Mouse (Mus musculus): ENCODE data around the gene Cnot10. TPM values are rescaled to one million over a fixed set of nuclear protein-coding genes. Genes with fewer than 3 reads are reported as not detected.

Cnot10 gene
- polyA plus RNA-seq, 1 experiment from 2014 or later, result 65.9 TPM

- Histone ChIP-seq H3K27ac (replicated peaks) (no peak overlapping the region), H3K36me3 (no peaks in the 10 kb centered on the region), H3K4me1 (no peaks in the 10 kb centered on the region), H3K9me3 (replicated peaks) (no peaks in the 10 kb centered on the region), H3K9ac (no peak overlapping the region), H3K27me3 (no peaks in the 10 kb centered on the region), H3K4me2 (replicated peaks) (no peak overlapping the region), H3K4me3 (replicated peaks) (no peak overlapping the region)
- 65% methylated on average over 11 of the region's 11 CpGs for WGBS
- ATAC-seq (ENCODE audit: insufficient number of reproducible peaks, low FRiP score, low TSS enrichment, low read depth), result no peak
Observed at GRCm38 (mm10) chr9:114578646-114579045, 61.3 kb downstream of the Cnot10 start.

DNA sequence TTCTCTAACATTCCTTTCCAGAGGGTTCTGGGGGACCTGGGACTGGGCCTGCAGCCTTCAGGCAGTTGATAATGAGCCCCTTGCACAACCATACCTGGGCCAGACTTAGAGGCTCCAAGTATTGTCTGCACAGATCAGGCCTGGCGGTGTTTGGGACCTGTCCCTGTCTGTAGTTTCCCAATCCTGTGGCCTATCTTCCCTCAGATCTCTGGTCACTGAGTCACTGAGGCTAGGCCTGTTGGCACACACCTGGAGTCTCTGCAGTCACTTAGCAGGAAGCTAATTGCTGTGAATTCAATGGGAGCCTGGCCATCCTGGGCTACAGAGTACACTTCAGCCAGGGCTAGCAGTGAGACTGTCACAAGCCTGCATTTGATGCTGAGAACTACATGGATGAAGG is 64.0 kb downstream of the Cnot10 start:
- 68% methylated on average over 1 of the region's 1 CpGs for WGBS
- Histone ChIP-seq H3K4me2 (replicated peaks) (no peak overlapping the region), H3K4me1 (no peaks in the 10 kb centered on the region), H3K4me3 (replicated peaks) (no peak overlapping the region), H3K36me3 (no peaks in the 10 kb centered on the region), H3K27me3 (no peaks in the 10 kb centered on the region), H3K9ac (no peak overlapping the region), H3K27ac (replicated peaks) (no peak overlapping the region), H3K9me3 (replicated peaks) (no peaks in the 10 kb centered on the region)
- ATAC-seq (ENCODE audit: insufficient number of reproducible peaks, low FRiP score, low TSS enrichment, low read depth), result no peak

DNA sequence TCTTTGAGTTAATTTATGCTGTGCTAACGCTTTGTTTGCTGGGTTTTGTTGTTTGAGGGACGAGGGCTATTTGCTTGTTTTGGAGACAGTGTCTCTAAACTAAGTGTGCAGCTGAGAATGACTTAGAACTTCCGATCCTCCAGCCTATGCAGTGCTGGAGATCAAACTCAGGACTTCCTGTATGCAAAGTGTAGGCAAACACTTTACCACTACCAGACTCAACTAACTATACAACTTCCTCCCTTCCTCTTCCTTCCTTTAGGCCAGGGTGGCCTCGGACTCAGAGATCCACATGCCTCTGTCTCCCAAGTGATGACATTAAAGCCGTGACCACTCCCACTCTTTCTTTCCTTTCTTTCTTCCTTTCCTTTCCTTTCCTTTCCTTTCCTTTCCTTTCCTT is 66.5 kb downstream of the Cnot10 start:
- H3K36me3 ChIP-seq, result no peaks in the 10 kb centered on the region
- no peak for ATAC-seq (ENCODE audit: insufficient number of reproducible peaks, low FRiP score, low TSS enrichment, low read depth)

GRCm38 (mm10) chr9:114568682-114569474 is 71.1 kb downstream of the Cnot10 start:
- Histone ChIP-seq H3K27ac (replicated peaks) (no peak overlapping the region), H3K9ac (no peak overlapping the region), H3K9me3 (replicated peaks) (no peaks in the 10 kb centered on the region)

More for the DNA sequence above, 66.5 kb downstream of the Cnot10 start:
- H3K9me3 ChIP-seq (replicated peaks), result no peaks in the 10 kb centered on the region
- no peak overlapping the region for H3K9ac ChIP-seq
- no peak overlapping the region for H3K4me3 ChIP-seq (replicated peaks)
- no peak overlapping the region for H3K27ac ChIP-seq (replicated peaks)
- 62% methylated on average over 5 of the region's 5 CpGs for WGBS
- H3K4me1 ChIP-seq, result no peaks in the 10 kb centered on the region
- H3K4me2 ChIP-seq (replicated peaks), result no peak overlapping the region
- H3K27me3 ChIP-seq, result no peaks in the 10 kb centered on the region

GRCm38 (mm10) chr9:114564667-114565066 is 75.3 kb downstream of the Cnot10 start:
- no peak overlapping the region for H3K27ac ChIP-seq (replicated peaks)
- peaks cover 40% of the 10 kb centered on the region for H3K4me1 ChIP-seq
- peaks cover 52% of the 10 kb centered on the region for H3K27me3 ChIP-seq
- no peak overlapping the region; the same call in 1 of the 2 replicates for H3K9ac ChIP-seq
- peak overlapping the region; percentile 52 for H3K4me3 ChIP-seq (replicated peaks)
- H3K4me2 ChIP-seq (replicated peaks), result peak overlapping the region; percentile 91
- under 1% methylated on average over 10 of the region's 10 CpGs for WGBS
- H3K9me3 ChIP-seq (replicated peaks), result no peaks in the 10 kb centered on the region
- H3K36me3 ChIP-seq, result no peaks in the 10 kb centered on the region
- no peak for ATAC-seq (ENCODE audit: insufficient number of reproducible peaks, low FRiP score, low TSS enrichment, low read depth)

More at GRCm38 (mm10) chr9:114568682-114569474, 71.1 kb downstream of the Cnot10 start:
- Histone ChIP-seq H3K36me3 (no peaks in the 10 kb centered on the region), H3K4me1 (peaks cover 9% of the 10 kb centered on the region), H3K27me3 (peaks cover 10% of the 10 kb centered on the region), H3K4me2 (replicated peaks) (no peak overlapping the region), H3K4me3 (replicated peaks) (no peak overlapping the region)
- WGBS, result 86% methylated on average over 5 of the region's 5 CpGs
- no peak for ATAC-seq (ENCODE audit: insufficient number of reproducible peaks, low FRiP score, low TSS enrichment, low read depth)

DNA sequence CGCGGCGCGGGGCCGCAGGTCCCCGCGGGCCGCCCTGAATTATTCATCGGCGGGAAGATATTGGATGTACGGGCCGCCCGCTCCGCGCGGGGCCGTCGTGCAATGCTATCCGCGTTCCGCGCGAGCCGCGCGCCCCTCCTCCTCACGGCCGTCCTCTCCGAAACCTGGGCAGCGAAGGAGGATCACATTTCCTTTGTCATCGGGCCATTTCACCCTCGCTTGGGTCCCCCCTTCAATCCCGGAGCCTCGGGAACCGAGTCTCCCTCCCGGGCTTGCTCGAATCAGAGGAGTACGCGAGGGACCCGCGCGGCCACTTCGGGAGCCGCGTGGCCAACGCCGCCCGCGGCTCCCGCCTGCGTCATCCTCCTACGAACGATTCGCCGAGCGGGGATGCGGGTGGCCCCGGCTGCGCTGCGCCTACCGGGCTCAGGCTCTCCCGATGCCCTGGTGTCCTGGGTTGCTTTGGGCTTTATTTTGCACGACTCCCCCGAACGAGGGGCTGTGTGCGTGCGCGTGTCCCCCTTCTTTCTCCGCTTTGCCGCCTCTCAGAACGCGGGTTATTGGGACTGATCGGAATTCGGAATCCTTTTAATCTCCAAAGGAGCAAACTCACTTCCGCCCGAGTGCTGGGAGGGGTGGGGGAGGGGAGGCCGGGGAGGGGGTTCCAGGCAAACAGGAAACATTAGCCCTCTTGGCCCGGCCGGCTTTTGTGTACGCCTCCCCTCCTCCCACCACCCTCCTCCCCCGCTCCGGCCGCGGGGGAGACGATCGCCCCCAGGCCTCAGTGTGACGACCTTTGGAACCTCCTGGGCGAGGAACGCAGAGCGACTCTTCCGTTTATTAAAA is 76.0 kb downstream of the Cnot10 start, which contains the start of gene Trim71:
Gene Trim71, minus strand, starts transcription at position 609 of the 846 bp plus-strand sequence.
- peak within 1 kb of the TSS; percentile 52 for H3K4me3 ChIP-seq (replicated peaks)
- peaks cover 58% of the 10 kb centered on the region for H3K27me3 ChIP-seq
- ATAC-seq (ENCODE audit: insufficient number of reproducible peaks, low FRiP score, low TSS enrichment, low read depth), result no peak
- H3K4me1 ChIP-seq, result peaks cover 40% of the 10 kb centered on the region
- H3K4me2 ChIP-seq (replicated peaks), result peak within 1 kb of the TSS; percentile 91
- H3K9me3 ChIP-seq (replicated peaks), result no peaks in the 10 kb centered on the region
- under 1% methylated on average over 89 of the region's 91 CpGs for WGBS
- no peaks in the 10 kb centered on the region for H3K36me3 ChIP-seq
- H3K9ac ChIP-seq, result peak within 1 kb of the TSS; percentile 34
- H3K27ac ChIP-seq (replicated peaks), result no peak within 1 kb of the TSS

- Histone ChIP-seq H3K27me3 (peaks cover 66% of the 10 kb centered on the region), H3K9me3 (replicated peaks) (no peaks in the 10 kb centered on the region), H3K4me1 (peaks cover 40% of the 10 kb centered on the region), H3K9ac (peak overlapping the region; percentile 34), H3K27ac (replicated peaks) (no peak overlapping the region), H3K4me2 (replicated peaks) (peak overlapping the region; percentile 91), H3K4me3 (replicated peaks) (peak overlapping the region; percentile 52), H3K36me3 (no peaks in the 10 kb centered on the region)
- WGBS, result under 1% methylated on average over 115 of the region's 122 CpGs
- ATAC-seq (ENCODE audit: insufficient number of reproducible peaks, low FRiP score, low TSS enrichment, low read depth), result peak; percentile 34; the same call in 1 of the 2 replicates
Observed at GRCm38 (mm10) chr9:114562919-114563751, 76.8 kb downstream of the Cnot10 start.

GRCm38 (mm10) chr9:114562031-114562918 is 77.7 kb downstream of the Cnot10 start:
- no peak overlapping the region for H3K27ac ChIP-seq (replicated peaks)

DNA sequence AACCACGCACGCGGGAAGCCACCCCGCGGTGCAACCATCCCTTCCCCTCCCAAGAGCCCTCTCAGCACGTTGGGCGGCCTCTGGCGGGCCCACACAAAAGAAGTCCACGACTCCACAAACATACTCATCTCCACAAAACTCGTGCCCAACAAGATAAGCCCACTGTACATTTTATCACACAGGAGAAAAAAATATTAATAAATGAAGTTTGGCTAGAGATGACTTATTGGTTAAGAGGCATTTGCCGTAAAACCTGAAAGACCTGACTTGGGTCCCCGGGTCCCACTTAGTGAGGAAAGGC is 78.4 kb downstream of the Cnot10 start:
- no peaks in the 10 kb centered on the region for H3K36me3 ChIP-seq
- peak overlapping the region; percentile 15 for H3K4me2 ChIP-seq (replicated peaks)
- peaks cover 40% of the 10 kb centered on the region for H3K4me1 ChIP-seq
- ATAC-seq (ENCODE audit: insufficient number of reproducible peaks, low FRiP score, low TSS enrichment, low read depth), result no peak
- H3K9ac ChIP-seq, result no peak overlapping the region
- H3K27ac ChIP-seq (replicated peaks), result no peak overlapping the region
- H3K4me3 ChIP-seq (replicated peaks), result peak overlapping the region; percentile 10
- H3K9me3 ChIP-seq (replicated peaks), result no peaks in the 10 kb centered on the region
- WGBS, result 3% methylated on average over 12 of the region's 12 CpGs
- H3K27me3 ChIP-seq, result peaks cover 66% of the 10 kb centered on the region

More at GRCm38 (mm10) chr9:114562031-114562918, 77.7 kb downstream of the Cnot10 start:
- Histone ChIP-seq H3K4me3 (replicated peaks) (peak overlapping the region; percentile 52), H3K4me2 (replicated peaks) (peak overlapping the region; percentile 91), H3K4me1 (peaks cover 40% of the 10 kb centered on the region), H3K9me3 (replicated peaks) (no peaks in the 10 kb centered on the region), H3K36me3 (no peaks in the 10 kb centered on the region), H3K9ac (no peak overlapping the region), H3K27me3 (peaks cover 66% of the 10 kb centered on the region)
- ATAC-seq (ENCODE audit: insufficient number of reproducible peaks, low FRiP score, low TSS enrichment, low read depth), result peak; percentile 44
- WGBS, result under 1% methylated on average over 99 of the region's 101 CpGs

Measured in embryonic facial prominence, embryonic 15.5 days (tissue).